Mouse (Mus musculus) common myeloid progenitor, adult 5-6 weeks (primary cell): ENCODE measurements at regions not wholly inside any gene's neighbourhood (a gene's known extent, or its start where the extent isn't known, plus 50 kb on each side); places are given as distances from the start of the nearest gene placed in this dataset.
"Not testable (repeated sequence)": the region's sequence is repeated elsewhere in the genome, so short reads cannot be mapped to it uniquely, and the experiment has no call there.

ENCODE experiments used
- ATAC-seq: replicated peaks from 2 replicates; pipeline ENCODE4 v1.8.0; 2016; ENCODE audit warnings: low read depth, mild to moderate bottlenecking, moderate TSS enrichment, inconsistent platforms; ENCODE audit not compliant: poor library complexity, severe bottlenecking

DNA sequence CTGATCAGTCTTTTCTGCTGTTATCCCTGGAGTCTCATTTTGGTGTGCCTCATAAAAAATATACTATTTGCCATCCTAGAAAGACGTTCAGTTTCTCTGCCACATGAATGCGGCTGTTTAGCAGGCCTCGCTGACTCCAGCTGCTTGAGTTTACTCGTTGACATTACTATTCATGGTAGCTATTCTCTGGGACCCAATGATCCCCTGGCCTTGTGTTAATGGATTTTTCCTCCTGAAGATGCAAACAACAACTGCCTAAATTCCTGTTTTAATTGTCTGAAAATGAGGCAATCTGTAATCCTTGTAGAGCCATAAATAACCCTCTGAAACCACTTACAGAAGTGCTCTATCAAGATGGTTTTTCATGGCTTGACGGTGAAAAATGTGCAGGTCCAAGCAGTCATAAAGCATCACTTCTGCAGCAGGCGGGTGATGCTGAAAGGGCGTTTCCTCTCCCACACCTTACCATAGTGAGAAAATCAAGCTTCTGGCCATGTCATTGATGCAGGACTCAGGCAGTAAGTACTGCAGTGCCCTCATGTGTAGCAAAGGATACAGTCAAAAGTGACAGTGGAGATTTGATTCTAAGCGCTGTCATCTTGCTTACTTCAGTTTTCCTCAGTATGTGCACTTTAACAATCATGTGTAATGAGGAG, 419.7 kb upstream of the Lrp1b start:
- no peak for ATAC-seq

DNA sequence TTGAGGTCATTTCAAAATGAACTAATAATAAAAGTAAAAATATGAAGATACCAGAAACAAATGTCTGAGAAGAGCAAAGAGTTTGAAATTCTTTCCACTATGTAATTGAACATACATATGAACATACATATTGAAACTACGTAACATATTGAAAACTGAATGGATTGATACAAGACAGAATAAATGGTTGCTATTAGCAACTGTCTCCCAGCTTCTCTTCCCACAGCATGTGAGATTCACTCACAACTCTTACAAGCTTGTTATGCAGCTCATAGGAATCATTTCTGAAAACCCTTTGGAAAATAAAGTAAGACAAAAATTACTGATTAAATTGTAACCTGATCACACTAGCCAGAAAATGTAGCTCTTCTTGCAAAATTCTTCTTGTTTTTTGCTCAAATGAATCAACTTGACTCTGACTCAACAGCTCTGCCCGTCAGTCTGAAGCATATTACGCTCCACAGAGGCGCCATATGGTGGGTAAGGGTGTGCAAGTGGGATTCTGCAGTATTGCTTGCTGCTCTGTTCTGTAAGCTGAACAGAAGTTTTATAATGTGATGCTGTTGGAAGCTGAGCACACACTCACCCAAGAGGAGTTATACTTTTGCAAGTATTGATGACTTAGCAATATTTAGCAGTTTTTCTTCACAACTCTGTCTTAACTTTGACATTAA, 444.3 kb upstream of the Lrp1b start:
- ATAC-seq, result no peak

DNA sequence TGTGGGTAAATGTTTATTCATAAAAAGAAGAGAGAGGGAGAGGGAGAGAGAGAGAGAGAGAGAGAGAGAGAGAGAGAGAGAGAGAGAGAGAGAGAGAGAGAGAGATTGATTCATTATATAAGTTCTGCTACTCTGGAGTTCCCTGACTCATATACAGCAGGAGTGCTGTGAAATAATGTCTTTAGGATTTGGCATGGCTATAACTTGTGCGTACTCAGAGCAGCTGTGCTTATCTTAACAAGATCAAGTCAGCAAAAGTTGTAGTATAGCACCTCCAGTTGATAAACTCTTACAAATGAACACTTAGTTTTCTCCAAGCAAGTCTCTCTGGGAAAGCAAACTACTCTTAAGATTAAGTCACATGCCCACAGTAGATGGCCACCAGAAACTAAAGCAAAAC, 435.3 kb upstream of the Kynu start:
- ATAC-seq, result no peak

DNA sequence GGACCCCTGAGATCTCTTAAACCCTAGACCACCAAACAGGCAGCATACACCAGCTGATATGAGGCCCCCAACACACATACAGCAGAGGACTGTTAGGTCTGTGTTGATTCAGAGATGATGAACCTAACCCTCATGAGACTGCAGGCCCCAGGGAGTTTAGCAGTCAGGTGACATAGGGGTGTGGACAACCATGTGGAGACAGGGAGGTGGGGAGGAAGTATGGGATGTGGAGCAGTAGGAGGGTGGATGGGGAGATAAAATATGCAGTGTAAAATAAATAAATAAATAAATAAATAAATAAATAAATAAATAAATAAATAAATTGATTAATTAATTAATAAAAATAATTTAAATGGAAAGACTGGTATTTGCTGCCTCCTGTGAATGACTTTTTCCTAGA, 401.6 kb upstream of the Kynu start:
- no peak for ATAC-seq

DNA sequence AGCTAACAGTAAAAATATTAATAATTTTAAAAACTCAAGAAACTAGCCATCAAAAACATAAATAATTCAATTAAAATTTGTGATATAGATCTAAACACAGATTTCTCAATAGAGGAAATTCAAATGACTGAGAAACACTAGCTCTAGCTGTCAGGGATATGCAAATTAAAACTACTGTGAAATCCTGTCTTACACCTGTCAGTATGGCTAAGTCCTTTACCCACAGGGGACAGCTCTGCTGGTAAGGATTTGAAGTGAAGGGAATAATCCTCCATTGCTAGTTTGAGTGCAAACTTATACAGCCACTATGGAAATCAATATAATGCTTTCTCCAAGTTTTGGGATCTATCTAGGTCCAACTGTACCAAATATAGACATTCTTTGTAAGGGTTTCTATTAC, 373.0 kb upstream of the Kynu start:
- no peak for ATAC-seq

DNA sequence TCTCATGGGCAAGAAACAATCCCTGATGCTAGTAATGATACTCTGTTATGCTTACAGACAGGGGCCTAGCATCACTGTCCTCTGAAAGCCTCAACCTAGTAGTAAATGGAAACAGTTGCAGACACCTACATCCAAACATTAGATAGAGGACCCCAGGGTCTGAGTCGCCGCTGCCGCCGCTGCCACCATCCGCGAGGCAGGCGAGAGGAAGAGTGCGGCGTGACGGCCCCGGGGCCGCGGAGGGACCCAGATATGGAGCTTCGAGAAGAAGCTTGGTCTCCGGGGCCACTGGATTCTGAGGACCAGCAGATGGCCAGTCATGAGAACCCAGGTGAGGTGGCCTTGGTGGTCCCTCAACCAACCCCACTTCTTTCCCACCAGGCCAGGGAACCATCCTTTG, 359.6 kb upstream of the Kynu start:
- ATAC-seq, result 0 out of 2 replicates have a peak, but pooled peaks have one; percentile 36

DNA sequence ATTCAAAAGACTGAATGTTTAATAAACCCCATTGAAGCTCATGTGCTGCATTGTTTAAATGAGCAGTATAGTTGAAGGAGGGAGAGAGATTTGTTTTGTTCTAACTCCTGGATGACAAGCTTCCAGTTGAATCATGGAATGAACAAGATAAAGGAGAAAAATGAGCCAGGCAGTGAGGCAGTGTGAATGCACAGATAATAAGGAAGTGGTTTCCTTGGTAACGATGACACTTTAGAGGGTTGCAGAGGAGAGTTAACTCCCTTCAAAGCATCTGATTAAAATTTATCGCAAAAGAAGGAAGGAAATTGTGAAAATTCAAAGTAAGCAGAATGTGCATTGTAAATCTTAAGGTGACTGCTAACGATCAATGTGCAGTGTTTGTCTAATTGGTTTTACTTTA, 346.9 kb upstream of the Kynu start:
- ATAC-seq, result peak; percentile 73

DNA sequence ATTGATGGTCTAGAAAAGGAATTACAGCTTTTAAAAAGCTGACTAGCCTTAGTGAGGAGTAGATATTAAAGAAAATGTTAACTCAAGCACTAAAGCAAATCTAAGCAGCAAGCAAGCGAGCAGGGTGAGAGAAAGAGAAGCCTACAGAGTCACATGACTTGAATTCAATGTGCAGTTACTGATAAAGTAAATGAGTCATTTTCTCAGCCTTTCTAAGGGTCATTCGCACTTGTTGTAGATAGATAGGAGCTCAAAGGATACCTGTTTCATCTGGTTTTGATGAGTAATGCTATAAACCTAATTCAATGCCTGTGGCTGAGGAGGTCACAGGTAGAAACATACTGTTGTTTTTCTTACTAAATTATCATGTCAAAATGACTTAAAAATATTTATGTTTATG, 341.2 kb upstream of the Kynu start:
- ATAC-seq, result no peak

DNA sequence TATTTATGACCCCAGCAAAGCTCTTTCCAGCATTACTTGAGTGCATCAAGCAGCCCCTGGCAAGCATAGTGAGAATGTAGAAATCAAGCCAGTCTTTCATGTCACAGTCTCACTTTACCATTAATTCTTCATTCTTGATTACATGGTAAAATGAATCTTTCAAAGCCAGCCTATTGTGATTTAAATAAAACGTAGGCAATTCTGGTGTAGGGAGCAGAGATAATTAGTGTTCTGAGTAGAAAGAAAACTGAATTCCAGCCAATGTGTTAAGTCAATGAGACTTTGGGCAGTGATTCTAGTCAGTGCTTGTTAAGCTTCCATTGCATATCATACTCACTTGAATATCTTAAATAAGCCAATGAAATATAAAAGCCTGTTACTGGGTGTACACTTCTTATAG, 338.0 kb upstream of the Kynu start:
- ATAC-seq, result no peak

DNA sequence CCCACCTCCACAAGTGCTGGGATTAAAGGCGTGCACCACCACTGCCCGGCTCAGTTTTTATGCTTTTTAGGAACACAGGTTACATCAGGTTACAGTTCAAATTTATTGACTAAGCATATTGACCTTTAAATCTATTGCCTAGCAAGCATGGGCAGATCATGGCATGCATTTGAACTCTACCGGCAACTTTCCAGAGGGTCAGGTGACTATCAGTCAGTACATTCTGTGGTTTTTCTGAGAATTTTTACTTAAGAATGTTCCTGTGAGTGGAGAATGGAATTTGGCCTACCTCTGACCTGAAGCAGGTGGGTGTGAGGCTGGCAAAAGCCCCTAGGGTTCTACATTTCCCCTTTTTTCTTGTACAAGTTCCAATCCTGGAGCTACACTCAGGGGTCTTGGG, 332.4 kb upstream of the Kynu start:
- ATAC-seq, result no peak

DNA sequence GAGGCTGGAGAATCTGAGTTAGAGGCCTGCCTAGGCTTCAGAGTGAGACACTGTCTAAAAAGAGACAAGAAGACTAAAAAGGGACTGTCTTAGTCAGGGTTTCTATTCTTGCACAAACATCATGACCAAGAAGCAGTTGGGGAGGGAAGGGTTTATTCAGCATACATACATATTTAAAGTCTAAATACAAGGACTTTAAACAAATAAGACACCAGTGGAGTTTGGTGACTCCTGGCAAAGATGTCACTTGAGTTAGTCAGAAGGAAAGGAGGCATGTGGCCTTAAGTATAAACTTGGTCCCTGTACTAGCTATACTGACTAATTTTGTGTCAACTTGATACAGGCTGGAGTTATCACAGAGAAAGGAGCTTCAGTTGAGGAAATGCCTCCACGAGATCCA, 330.4 kb upstream of the Kynu start:
- not testable (repeated sequence) for ATAC-seq

DNA sequence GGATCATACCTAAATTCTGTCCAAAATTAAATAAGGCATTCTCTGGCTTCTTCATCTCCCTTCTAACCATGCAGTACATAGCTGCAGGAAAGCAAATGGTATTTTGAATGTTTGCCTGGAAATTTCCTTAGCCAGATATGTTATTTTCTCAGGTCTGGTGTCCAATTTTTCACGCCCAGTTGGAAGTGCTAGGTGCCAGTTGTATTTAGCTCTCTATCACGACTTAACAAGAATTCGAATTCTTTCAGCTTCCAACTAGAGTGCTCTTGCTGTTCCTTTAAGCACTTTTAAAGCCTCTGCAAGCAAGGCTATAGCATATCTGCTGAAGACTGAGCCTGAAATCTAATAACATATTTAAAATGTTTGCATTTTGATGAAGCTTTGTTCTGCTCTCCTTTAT, 308.3 kb upstream of the Kynu start:
- ATAC-seq, result no peak

DNA sequence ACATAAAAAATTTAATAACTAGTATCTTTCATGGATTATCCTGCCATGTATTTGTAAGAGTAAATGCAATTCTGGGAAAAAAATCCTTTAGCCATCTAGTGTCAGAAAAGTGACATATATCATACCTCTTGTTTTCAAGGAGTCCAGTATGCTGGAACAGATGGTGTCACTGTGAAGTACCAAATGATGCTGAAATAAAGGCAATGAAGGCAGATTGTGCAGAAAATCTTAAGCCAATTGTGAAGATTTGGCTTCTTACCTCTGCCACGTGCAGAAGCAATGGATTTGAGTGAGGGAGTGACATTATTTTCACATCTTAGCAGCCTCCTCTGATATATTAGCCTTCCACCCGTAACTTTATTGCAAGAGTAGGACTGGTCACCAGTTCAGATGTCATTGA, 306.5 kb upstream of the Kynu start:
- ATAC-seq, result no peak

DNA sequence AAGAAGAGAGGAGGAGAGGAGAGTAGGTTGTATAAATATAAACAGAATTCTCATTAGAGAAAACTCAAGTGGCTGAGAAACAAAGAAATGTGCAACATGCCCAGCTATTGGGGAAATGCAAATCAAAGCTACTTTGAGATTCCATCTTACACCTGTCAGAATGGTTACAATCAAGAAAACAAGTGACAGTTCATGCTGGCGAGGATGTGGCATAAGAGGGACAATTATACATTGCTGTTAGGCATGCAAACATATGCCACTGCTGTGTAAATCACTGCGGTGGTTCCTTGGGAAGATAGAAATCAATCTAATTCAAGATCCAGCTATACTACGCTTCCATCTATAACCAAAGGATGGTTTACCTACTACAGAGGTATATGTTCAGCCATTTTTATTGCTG, 300.4 kb upstream of the Kynu start:
- ATAC-seq, result no peak

DNA sequence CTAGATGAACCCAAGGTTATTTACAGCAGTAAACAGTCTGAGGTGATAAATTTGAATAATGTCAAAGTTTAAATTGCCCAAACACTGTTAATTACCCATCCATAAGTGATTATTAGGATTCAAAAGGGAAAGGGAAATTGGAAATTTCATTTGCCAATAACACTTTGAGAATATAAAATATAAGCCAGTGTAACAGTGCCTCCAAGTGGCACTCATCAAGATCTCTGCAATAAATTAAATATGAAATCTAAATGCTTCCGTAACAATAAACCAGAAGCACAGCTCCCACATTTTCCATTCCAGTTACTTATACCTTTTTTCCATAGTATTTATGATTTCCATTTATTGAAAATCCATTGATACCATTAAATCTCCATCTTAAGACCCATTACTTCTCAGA, 284.3 kb upstream of the Kynu start:
- no peak for ATAC-seq

DNA sequence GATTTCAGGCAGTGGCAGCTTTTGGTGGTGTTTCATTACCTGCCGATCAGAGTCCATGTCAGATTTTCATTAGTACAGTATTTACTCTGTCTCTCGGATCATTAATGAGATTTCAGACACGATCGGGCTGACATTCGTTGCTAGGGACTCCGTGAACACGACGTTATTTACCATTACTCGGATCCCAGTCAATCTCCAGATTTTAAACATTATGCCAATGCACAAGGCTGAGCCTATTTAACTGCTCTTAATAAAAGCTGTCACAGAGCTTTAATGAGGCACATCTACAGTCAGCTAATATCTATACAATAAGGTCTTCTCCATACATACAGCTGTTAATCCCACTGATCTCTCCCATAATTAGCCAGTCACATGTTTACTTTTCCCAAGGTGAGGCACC, 283.0 kb upstream of the Kynu start:
- ATAC-seq, result no peak

DNA sequence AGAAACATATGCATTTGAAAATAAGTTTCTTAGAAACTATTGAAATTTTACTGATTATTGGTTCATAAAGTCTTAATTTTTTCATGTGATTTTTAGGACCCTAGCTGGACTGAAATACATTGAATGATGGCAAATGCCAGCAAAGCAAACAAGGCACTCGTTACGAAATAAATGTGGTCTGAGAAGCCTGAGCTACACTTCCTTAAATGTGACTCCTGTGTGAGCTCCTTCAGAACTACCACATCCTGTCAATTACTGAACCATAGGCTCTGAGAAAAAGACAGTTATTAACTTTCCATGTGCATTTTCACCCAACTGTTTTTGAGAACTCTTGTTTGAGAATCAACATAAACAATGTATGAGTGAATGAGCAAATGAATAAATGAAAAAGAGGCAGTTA, 281.1 kb upstream of the Kynu start:
- ATAC-seq, result peak; percentile 100

DNA sequence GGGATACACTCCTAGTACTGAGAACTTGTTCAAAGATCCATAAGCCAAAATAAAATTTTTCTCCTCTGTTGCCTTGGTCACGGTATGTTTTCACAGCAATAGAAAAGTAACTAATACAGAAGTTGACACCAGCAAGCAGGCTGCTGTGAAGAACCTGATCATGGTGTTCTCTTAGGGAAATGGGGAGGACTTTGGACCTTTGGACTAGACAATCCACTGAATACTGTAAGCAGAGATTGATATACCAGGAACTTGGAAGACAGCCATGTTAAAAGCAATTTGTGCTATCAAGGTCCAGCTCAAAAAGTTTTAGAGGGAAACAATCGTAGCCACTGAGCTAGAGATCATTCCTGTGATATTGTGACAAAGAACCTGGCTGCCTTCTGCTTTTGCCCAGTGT, 259.3 kb upstream of the Kynu start:
- no peak for ATAC-seq

DNA sequence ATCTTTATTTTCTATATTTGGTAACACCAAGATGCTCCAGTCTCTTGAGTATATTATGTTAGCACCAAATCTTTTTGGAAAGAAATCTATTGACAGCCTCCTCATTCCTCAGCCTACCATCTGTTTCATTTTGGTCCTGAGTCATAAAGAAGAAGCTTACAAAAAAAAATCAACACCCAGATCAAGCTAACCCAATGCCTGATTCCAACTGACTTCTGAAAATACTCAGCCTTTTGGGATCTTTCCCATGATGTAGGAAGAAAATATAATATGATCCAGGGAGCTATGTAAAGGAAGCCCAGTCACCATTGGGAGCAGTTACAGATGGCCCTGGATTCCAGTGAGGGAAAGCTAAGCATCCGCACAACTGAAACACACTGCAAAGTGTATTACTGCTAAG, 231.3 kb upstream of the Kynu start:
- ATAC-seq, result no peak

DNA sequence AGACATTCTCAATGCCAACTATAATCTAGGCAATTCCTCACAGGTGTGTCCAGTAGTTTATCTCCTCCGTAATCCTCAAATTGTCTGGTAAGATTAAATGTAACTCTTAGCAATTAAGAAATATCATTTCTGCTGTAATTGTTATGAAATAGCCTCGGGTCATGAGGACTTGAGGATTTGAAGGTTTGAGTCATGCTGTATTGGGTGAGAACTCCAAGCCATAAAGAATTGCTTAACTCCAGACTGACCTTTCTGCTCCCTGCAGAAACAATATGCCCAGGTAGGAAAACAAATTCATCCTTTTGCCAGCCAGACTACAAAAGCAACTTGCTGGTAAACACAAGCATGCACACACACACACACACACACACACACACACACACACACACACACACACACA, 190.8 kb upstream of the Kynu start:
- ATAC-seq, result no peak

DNA sequence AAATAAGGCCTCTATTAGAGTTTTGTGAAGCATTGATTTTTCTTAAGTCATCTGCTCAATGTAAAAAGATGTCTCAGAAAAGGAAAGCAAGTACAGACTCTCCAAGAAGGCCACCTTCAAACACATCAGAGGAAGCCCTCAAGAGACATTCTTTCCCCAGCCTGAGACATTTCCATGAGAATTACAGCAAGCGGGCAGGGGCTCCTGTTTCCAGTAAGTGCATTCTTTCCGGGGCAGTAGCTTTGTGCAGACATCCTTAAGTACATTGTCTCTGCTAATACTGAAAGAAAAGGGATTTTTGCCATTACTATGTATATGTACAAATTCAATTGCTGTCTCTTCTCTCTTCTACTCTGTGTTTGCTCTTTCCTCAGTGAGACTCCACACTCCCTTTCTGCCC, 189.3 kb upstream of the Kynu start:
- no peak for ATAC-seq

DNA sequence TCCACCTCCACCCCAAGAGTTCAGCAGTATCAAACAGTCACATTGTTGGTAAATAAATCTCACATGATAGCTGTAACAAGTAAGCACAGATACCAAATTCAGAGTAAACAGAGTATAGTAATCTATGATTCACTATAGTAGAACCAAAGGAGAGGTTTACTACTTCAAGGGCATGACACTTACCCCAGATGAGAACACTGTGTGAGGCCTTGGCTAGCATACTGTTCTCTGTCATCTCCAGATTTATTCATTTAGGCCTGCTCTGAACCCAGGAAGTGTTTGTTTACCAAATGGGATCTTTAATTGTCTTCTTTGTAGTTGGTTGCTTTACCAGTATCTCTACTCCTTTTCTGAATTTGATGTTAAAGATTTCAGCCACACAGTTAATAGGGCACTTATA, 151.8 kb upstream of the Kynu start:
- ATAC-seq, result no peak
